Mouse (Mus musculus) mature B cell (primary cell): ENCODE measurements around the gene Ssh1.

Experiments used
- in situ Hi-C: fragments of 300-500 bp; cut with MboI; formaldehyde crosslinking; loops from 2 replicates; pipeline ENCODE4 v1.14.3; 2019

The Ssh1 gene

DNA sequence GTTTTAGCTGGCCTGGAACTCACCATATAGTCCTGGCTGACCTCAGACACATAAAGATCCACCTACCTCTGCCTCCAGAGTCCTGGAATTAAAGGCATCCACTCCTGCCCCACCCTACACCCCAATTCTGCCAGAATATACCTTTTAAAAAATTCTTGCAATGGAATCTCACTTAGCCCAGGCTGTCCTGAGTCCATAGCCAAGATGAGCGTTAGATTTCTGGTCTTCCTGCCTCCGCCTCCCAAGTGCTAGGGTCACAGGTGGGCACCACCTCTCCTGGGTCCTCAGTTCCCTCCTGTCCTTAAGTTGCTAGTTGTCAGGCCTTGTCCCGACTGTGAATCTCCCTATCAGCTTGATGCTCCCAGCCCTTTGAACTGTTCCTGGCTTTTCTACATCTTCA is 61.4 kb downstream of the Ssh1 start:
- in situ Hi-C loops = no loop called here

DNA sequence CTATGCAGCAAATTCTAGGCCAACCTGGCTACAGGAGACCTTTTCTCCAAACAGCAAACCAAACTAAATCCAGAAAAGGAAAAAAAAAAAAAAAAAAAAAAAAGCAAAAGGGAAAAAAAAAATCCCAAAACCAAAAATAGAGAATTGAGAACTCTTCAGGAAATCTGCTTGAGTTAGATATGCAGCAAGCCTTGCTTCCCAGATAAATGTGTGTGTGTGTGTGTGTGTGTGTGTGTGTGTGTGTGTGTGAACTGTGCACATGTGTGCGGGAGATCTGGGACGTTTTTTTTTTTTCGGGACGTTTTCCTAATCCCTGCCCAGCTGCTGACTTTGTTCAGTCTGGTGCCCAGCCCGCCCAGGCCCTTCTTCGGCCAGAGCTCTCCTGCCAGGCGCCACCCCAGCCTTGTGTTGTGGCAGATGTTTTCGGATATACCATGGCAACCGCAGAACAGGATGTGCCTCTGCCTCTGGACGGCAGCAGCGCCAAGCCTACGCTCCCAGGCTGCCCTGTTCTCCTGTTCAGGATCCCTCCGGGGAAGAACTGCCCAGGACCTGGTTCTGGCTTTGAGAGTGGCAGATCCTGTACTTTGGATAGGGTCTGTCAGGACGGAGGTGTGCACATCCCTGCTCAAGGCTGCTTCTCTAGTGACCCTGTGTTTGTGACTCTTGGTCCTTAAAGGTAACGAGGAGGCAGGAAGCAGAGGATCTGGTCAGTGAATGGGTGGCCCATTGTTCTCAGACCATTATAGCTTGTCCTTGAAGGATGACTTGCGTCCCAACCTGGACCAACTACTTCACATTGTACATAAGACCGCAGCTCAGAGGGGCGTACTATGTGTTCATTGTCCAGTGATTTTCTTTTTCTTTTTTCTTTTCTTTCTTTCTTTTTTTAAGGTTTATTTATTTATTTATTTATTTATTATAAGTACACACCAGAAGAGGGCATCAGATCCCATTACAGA is 62.8 kb downstream of the Ssh1 start:
- in situ Hi-C loops = no loop called here

DNA sequence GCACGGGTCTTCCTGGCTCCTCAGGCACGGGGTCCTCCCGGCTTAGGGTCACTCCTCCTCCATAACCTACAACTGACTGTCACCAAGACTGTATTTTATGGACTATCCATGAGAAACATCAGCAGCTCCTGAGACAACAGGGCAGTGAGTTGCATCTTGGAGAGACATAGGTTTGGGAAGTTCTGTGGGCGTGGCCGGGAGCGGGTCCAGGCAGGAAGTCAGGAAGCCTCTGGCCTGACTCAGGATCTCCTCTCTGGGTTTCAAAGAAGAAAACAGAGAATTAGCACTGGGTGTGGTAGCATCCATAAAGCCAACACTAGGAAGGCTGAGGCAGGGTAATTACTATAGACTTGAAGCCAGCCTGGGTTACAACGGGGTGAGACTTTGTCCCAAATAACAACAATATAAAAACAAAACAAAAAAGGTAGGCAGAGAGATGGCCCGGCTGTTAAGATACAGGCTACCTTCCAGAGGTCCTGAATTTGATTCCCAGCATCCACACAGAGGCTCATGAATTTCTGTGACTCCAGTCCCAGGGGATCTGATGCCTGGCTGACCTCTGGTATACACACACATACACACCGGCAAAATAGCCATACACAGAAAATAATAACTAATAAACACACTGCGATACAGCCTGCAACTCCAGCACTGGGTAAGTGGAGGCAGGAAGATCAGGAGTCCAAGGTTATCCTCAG is 63.6 kb downstream of the Ssh1 start:
- in situ Hi-C loops = no loop called here

DNA sequence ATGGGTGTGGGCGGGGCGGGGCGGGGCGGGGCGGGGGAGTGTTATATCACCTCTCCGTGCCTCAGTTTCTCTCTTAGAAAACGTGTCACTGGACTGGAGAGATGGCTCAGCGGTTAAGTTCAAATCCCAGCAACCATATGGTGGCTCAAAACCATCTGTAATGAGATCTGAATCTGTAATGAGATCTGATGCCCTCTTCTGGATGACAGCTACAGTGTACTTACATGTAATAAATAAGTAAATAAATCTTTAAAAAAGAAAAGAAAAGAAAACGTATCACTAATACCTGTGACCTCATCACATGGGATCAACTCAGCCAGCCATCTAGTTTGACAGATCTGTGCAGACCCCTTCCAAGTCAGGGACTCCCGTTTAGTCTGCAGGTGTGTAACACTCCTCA is 64.2 kb downstream of the Ssh1 start:
- in situ Hi-C loops = no loop called here

DNA sequence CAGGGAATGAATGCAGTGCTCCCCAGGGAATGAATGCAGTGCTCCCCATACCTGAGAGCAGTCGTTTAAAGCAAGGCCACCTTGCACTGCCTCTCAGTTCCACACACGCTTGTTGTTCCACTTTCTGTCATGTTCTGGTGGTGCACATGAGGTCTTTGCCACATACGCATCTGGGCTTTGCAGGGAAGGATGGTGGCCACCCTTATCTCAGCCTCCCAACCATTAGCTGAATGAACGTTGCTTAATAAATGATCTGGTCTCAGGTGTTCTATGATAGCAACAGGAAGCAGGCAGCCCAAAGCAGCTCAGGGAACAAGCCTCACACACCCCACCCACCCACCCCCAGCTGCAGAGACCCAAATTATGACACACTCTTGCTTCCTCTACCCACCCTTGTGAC is 69.1 kb downstream of the Ssh1 start:
- in situ Hi-C loops = no loop called here

DNA sequence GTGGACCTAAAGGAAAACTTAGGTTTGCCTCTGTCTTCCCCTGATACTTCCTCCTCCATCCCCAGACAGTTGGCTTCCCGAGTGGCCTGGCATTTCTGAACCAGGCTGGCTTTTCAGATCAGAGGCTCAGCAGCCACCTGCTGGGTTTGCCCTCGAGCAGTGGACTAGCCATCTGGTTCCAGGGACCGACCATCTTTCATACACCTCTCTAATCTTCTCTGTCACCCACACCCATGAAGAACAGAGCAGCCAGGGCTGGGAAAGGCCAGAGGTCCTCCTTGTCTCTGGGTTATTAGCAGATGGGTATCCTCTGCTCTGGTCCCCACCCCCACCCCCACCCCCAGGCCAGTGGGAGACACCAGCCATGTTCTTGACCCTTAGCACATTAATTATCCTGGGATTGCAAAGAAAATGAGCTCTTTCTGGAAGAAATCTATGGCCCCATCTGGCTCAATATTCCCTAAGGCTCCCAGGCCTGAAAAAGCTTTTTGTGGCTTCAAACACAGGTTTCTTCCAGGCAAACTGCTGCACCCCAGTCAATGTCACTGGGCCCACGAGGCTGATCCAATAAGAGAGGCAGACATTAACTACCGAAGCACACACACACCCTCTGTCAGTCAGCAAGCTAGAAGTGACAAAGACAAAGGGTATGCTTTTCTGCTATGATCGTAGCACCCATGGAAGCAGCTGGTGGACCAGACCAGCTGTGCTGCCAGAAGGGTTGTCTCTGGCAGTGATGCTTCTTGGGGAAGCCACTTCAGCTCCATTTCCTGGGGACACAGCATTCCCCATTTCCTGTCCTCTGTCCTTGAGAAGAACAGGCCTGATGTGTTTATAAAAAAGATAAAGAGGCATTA is 72.2 kb downstream of the Ssh1 start:
- in situ Hi-C loops = no loop called here

DNA sequence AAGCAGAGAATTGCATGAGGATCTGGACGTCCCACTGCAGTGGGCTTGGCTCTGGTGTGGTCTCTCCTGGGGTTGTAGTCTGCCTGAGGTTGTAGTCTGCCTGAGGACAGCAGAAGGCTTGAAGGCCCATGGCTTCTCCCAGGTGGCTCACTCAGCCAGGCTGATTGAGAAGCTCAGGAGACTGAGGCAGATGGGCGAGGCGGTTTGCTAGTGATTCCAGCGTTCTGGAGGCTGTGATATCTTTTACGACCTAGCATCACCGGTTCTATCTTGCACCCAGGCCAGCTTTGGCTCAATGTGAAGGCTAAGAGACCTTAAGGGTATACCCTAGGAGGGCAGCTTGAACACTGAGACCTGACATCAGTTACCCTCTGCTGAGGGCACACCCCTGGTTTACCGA is 74.6 kb downstream of the Ssh1 start:
- in situ Hi-C loops = no loop called here

DNA sequence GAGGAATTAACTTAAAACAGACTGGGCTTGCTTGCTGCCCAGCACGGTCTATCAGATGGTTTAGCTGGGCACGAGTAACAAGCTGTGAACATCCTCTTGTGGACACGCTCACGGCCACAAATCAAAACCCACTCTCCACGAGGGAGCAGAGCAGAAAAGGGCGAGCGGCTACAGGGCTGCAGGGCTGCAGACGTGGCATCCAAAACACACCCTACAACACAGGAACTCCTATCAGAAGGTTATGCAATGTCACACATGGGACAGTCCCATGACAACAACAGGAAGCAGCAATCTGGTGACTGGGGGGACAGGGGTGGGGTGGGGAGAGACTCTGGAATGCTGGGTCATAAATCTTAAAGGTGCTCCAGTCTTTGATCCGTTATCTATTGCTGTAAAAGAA is 75.0 kb downstream of the Ssh1 start:
- in situ Hi-C loops = no loop called here

DNA sequence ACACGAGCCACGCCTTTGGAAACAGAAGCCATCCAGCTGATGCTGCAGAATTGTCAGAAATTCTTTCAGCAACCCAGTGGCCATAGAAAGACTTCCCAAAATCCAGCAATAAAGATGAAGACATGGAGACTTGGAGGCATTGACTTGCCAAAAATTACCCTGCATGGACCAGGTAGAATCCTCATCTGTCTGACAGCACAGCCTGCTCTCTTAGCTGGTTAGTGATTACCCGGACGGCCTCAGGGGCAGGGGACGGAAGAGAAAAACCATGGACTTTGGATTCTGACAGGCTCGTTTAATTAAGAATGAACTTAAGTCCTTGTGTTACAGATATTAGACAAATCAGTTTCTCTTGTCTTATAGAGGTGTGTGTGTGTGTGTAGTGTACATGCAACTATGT is 83.0 kb downstream of the Ssh1 start:
- in situ Hi-C loops = no loop called here

DNA sequence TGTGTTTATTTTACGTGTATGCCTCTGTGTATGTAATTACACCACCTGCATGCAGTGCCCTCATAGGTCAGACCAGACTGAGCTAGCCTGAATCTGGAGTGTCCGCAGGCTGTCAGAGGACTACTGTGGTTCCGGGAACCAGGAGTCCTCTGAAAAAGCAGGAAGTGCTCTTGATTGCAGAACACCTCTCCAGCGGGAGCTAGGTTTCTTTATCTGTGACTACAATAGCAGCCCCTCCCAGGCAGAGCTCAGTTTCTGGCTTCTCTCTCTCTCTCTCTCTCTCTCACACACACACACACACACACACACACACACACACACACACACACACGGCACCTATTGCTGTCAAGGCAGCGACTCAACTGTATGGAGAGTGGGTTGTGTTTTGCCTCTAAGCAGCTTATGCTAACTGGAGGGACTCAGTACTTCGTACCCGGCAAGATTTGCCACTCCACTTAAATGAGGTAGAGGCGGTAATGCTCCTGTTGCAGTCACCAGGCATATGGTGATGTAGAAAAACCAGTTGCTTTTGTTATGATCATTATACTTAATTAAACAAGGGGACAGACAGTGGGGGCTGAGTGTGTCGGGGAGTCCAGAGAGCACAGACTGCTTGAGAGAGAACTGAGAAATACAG is 83.5 kb downstream of the Ssh1 start:
- in situ Hi-C loops = no loop called here

DNA sequence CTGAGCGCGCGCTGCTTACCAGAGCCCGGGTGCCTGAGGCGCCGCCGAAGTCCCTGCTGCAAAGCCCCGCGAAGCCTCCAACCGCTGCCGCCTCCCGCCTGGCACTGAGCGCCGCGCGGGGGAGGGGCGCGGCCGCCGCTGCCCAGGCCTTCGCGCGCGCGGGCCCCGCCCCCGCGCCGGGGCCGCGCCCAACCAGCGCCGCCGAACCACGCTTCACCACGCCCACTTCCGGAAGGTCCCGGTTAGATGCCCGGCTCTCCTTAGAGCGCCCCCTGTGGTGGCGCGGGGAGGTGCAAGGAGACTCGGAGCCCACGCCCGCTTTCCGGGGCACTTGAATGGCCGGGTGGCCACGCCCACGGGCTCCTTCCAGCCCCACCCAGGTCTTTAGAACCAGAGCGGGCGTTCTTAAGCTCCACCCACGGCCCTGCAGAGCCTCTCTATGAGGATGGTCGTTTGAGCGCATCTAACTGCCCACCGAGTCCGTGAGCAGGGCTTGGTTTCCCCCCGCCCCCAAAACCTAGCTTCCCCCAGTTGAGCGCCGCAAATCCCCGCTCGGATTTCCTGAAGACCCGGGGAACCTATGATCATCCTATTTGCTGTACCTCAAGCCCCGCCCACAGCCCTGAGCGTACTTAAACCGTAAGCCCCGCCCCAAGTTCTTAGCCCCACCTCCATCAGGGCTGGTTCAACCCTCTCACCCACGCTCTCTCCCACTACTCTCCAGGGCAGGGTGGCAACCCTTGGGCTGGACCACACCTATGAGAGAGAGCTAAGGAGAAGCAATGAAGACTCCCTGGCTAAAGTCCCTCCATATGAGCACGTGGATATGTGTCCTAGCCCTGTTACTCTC is 84.9 kb downstream of the Ssh1 start, which contains the start of gene Coro1c:
TSS of gene Coro1c (minus strand) at position 167 of the 850 bp plus-strand sequence.
- in situ Hi-C loops = no loop called here

DNA sequence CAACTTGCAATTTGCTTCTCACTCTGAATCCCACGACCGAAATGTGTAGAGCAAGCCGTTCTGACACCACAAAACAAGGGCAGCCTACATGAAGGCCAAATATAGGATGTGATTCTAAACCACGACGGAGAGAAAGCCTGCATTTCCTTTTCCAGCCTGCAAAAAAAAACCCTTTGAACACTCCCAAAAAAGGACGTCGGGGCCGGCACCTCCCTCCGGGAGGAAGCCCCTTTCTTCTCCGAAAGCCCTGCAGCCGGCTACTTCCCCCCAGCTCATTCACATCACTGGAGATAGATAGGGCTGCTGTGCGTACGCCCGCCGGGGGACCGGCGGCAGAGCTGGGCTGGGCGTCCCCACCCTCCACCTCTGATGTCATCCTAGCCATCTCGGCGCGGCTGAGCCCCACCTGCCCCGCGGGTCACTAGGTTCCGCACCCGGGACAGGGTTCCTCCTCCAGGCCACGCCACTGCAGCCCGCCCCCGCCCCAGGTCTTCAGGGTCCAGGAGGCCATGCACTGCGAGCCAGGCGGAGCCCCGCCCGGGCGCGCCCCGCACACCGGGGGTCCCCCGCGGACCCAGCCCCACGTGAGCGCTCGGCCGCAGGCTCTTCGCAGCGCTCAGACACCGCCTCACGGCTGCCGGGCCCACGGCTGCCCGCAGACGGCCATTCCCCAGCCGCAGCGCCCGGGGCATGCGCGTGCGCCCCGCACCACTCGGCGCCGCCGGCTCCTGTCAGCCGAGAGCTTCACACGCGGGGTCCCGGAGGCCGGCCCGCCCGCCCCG is 85.7 kb downstream of the Ssh1 start:
- in situ Hi-C loops = no loop called here

DNA sequence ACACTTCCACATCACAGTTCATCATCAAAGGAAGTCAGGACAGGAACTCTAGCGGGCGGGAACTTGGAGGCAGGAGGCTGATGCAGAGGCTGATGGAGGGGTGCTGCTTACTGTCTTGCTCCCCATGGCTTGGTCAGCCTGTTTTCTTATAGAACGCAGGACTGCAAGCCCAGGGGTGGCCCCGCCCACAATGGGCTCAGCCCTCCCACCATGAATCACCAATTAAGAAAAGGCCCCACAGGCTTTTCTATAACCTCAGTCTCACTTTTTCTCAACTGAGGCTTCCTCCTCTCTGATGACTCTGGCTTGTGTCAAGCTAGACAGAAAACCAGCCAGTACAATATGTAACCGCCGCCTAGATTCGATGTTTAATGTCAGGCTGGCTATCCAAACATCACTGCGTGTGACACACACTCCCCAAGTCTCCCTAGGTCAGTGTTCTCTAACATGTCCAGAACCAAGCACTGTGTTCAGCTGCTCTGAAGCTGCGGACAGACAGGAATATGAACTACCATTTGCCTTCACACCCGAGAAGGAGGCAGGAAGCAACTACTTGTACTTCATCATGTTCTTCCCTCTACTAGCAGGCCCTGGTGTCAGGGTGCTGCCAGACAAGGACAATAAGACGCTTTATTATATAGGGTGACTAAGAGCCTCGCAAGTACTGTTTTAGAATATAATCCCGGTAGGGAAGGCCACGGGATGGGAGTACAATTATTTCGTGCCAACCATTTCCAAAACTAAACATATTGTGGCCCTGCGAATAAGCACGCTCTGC is 86.5 kb downstream of the Ssh1 start:
- in situ Hi-C loops = no loop called here

DNA sequence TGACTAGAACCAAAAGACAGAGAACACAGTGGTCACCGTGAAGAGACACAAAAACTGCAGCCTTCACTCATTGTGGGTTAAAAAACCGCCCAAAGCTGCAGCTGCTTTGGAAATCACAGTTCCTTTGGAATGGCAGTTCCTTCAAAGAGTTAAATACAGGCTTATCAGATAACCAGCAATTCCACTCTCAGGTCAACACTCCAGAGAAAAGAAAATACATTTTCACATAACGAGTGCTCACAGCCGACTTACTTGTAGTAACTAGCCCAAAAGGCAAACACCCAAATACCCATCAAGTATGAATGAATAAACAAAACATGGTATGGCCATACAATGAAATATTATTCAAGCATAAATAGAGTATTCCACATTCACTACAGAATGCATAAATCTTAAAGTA is 88.7 kb downstream of the Ssh1 start:
- in situ Hi-C loops = no loop called here

DNA sequence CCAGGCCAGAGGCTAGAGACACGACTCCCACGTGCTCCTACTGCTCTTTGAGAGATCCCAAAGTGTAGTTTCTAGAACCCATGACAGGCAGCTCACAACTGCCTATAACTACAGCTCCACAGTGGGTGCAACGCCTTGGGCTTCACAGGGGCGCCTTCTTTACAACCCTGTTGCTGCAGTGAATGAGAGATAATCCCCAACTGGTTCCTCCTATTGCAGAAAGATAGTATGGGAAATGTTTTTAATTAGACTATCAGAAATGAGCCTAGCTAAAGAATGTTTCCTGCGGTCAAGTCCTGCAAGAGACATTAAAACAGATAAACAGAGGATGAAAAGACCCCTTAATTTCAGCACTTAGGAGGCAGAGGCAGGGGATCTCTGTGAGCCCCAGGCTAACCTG is 90.7 kb downstream of the Ssh1 start:
- in situ Hi-C loops = no loop called here

DNA sequence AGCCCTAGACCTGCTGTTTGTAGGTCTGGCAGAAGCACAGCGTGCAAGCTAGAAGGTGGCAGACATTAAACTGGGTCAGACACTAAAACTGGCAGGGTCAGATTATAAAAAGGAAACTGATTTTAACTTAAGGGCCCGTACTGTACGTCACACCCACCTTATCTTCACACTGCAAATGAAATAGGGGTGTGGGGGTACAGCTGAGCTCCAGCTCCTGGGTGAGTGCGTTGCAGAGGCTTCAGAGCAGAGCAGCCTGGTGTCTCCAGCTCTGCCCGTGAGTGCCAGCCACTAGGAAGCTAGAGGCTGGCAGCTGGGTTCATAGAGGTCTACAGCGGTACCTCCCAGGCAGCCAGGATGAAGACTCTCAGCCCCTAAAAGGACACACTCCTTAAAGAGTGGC is 91.7 kb downstream of the Ssh1 start:
- in situ Hi-C loops = no loop called here

DNA sequence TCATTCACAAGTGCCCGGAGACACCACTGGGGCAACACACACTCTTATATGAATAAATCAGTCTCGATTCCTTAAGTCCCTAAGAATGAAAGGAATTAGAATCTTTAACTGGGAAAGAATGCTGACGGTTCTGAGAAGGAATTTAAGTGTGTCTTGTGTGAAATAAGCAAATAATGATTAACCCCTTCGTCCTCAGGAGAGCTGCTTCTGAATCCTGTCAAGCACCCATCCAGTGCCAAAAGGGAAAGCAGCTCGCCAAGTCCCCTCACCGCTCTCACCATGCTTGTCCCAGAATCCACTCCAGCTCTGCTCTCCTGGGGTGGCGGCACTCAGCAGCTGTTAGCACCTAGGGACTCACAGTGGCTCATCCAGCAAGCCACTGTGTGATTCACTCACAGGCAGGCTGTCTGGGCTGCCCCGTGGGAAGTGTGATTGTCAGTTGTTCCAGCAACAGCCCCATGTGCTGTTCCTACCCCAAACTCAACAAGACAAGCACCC is 92.6 kb downstream of the Ssh1 start:
- in situ Hi-C loops = no loop called here

DNA sequence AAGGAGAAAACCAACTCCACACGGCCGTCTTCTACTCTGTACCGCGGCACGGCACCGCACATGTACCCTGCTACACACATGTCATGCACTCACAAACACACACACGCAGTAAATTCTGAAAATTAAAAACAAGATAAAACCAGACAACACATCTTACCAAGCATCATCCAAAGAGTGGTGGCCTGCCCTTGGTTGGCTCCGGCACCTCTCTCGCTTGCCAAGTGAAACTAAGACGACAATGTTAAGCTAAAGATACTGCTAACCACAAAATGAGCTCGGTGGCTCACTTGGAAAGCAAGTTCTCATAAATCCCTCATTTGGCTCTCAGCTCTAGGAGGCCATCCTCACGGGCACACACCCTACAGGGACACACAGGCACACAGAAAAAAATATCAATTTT is 94.2 kb downstream of the Ssh1 start:
- in situ Hi-C loops = no loop called here

DNA sequence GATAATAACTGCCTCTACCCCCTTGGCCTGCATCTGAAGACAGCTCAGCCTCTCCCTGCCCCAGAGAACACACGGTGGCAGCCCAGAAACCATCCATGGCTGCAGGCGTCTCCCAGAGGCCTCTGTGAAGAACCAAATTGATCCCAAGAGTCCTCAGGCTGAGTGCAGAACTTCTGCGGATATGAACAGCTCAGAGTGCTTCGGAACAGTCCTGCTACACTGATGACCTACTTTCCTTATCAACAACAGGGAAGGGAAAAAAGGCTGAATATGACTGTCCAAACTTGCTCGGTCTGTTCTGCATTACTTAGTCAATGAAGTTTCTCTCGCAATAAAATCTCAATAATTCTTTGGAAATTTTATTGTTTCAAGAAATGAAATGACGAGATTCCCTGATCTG is 101.7 kb downstream of the Ssh1 start:
- in situ Hi-C loops = no loop called here
